Mouse (Mus musculus): ENCODE results near the gene Ptgs2.

The Ptgs2 gene

DNA sequence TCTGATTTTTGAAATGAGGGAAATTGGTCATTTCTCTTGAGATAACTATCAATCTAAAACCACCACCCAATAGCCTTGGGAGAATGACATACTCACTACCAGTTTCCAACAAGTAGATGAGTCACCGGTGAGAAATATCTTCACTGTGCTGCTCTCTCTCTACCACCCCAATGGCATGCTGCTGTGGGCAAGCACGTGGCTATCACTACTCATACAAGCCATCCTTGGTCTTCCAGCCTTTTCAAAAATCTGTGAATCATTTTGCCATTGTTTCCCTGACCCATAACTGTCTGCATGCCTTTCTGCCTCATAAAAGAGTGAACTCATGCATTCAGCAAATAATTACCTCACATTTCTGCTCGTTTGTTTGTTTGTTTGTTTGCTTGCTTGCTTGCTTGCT is 51.6 kb downstream of the Ptgs2 start:
- DNase-seq, result no peak

All from B cell, adult 2 months (primary cell).